Mouse (Mus musculus): ENCODE measurements around the gene Gramd2. TPM values are rescaled to one million over a fixed set of nuclear protein-coding genes. Genes with fewer than 3 reads are reported as not detected.

Gramd2 gene
- polyA plus RNA-seq, 1 experiment from 2014 or later: 3.4 TPM

- Histone ChIP-seq H3K36me3 (peaks cover 98% of the 10 kb centered on the region), H3K9me3 (no peaks in the 10 kb centered on the region), H3K4me1 (no peaks in the 10 kb centered on the region), H3K9ac (replicated peaks) (no peak overlapping the region), H3K27ac (replicated peaks) (no peak overlapping the region), H3K27me3 (no peaks in the 10 kb centered on the region), H3K4me3 (no peak overlapping the region), H3K4me2 (replicated peaks) (no peak overlapping the region)
- ATAC-seq (replicated peaks): no peak
- 78% methylated on average over 12 of the region's 12 CpGs for WGBS
Measured at GRCm38 (mm10) chr9:59672195-59672894, 7.6 kb upstream of the Gramd2 start.

GRCm38 (mm10) chr9:59673427-59673826, 6.5 kb upstream of the Gramd2 start:
- Histone ChIP-seq H3K27me3 (no peaks in the 10 kb centered on the region), H3K4me1 (no peaks in the 10 kb centered on the region), H3K36me3 (peaks cover 98% of the 10 kb centered on the region), H3K27ac (replicated peaks) (no peak overlapping the region), H3K4me3 (no peak overlapping the region), H3K4me2 (replicated peaks) (no peak overlapping the region), H3K9me3 (no peaks in the 10 kb centered on the region), H3K9ac (replicated peaks) (no peak overlapping the region)
- no peak for ATAC-seq (replicated peaks)
- WGBS: 84% methylated on average over 2 of the region's 2 CpGs

GRCm38 (mm10) chr9:59675598-59675997, 4.3 kb upstream of the Gramd2 start:
- Histone ChIP-seq H3K4me3 (no peak overlapping the region), H3K27me3 (peaks cover 1% of the 10 kb centered on the region; the same call in 1 of the 2 replicates), H3K9ac (replicated peaks) (no peak overlapping the region), H3K9me3 (no peaks in the 10 kb centered on the region), H3K4me2 (replicated peaks) (no peak overlapping the region), H3K27ac (replicated peaks) (no peak overlapping the region), H3K4me1 (peaks cover 11% of the 10 kb centered on the region), H3K36me3 (peaks cover 85% of the 10 kb centered on the region)
- WGBS: 77% methylated on average over 14 of the region's 14 CpGs
- no peak for ATAC-seq (replicated peaks)

- Histone ChIP-seq H3K9ac (replicated peaks) (no peak overlapping the region), H3K27me3 (peaks cover 10% of the 10 kb centered on the region; the same call in 1 of the 2 replicates), H3K9me3 (no peaks in the 10 kb centered on the region), H3K36me3 (peaks cover 58% of the 10 kb centered on the region), H3K27ac (replicated peaks) (no peak overlapping the region), H3K4me3 (no peak overlapping the region), H3K4me1 (peaks cover 14% of the 10 kb centered on the region), H3K4me2 (replicated peaks) (no peak overlapping the region)
- WGBS: 16% methylated on average over 1 of the region's 1 CpGs
- no peak for ATAC-seq (replicated peaks)
Measured at GRCm38 (mm10) chr9:59678313-59678712, 1.6 kb upstream of the Gramd2 start.

GRCm38 (mm10) chr9:59680534-59680875, 561 bp downstream of the Gramd2 start:
- peak overlapping the region; percentile 92 for H3K4me2 ChIP-seq (replicated peaks)
- peak overlapping the region; percentile 58 for H3K4me3 ChIP-seq
- H3K36me3 ChIP-seq: peaks cover 36% of the 10 kb centered on the region
- H3K9ac ChIP-seq (replicated peaks): peak overlapping the region; percentile 56
- 13% methylated on average over 16 of the region's 16 CpGs for WGBS
- ATAC-seq (replicated peaks): peak; percentile 15; the same call in 1 of the 2 replicates
- no peaks in the 10 kb centered on the region for H3K9me3 ChIP-seq
- H3K4me1 ChIP-seq: peaks cover 14% of the 10 kb centered on the region
- peaks cover 10% of the 10 kb centered on the region; the same call in 1 of the 2 replicates for H3K27me3 ChIP-seq
- no peak overlapping the region for H3K27ac ChIP-seq (replicated peaks)

- Histone ChIP-seq H3K27ac (replicated peaks) (no peak overlapping the region), H3K4me2 (replicated peaks) (no peak overlapping the region), H3K4me3 (no peak overlapping the region), H3K4me1 (peaks cover 14% of the 10 kb centered on the region), H3K9ac (replicated peaks) (no peak overlapping the region), H3K9me3 (no peaks in the 10 kb centered on the region), H3K27me3 (peaks cover 10% of the 10 kb centered on the region; the same call in 1 of the 2 replicates), H3K36me3 (peaks cover 6% of the 10 kb centered on the region)
- WGBS: 75% methylated on average over 2 of the region's 2 CpGs
- ATAC-seq (replicated peaks): no peak
Measured at GRCm38 (mm10) chr9:59684020-59684419, 4.1 kb downstream of the Gramd2 start.

- Histone ChIP-seq H3K36me3 (no peaks in the 10 kb centered on the region), H3K9ac (replicated peaks) (no peak overlapping the region), H3K4me2 (replicated peaks) (no peak overlapping the region), H3K9me3 (no peaks in the 10 kb centered on the region), H3K4me1 (peaks cover 14% of the 10 kb centered on the region), H3K27me3 (no peaks in the 10 kb centered on the region), H3K27ac (replicated peaks) (no peak overlapping the region), H3K4me3 (no peak overlapping the region)
- no peak for ATAC-seq (replicated peaks)
- WGBS: 46% methylated on average over 6 of the region's 6 CpGs
Measured at GRCm38 (mm10) chr9:59687416-59688046, 7.6 kb downstream of the Gramd2 start.

GRCm38 (mm10) chr9:59691635-59692094, 11.7 kb downstream of the Gramd2 start:
- WGBS: 3% methylated on average over 23 of the region's 23 CpGs
- Histone ChIP-seq H3K9me3 (no peaks in the 10 kb centered on the region), H3K9ac (replicated peaks) (peak overlapping the region; percentile 22), H3K36me3 (no peaks in the 10 kb centered on the region), H3K4me3 (peak overlapping the region; percentile 36), H3K27me3 (no peaks in the 10 kb centered on the region), H3K27ac (replicated peaks) (peak overlapping the region; percentile 70), H3K4me1 (peaks cover 21% of the 10 kb centered on the region), H3K4me2 (replicated peaks) (peak overlapping the region; percentile 54)
- ATAC-seq (replicated peaks): peak; percentile 95

- Histone ChIP-seq H3K27me3 (no peaks in the 10 kb centered on the region), H3K27ac (replicated peaks) (peak overlapping the region; percentile 70)
- WGBS: 34% methylated on average over 9 of the region's 9 CpGs
Measured at GRCm38 (mm10) chr9:59692145-59692544, 12.2 kb downstream of the Gramd2 start.

GRCm38 (mm10) chr9:59694571-59695450, 14.9 kb downstream of the Gramd2 start:
- no peaks in the 10 kb centered on the region for H3K27me3 ChIP-seq
- peaks cover 21% of the 10 kb centered on the region for H3K4me1 ChIP-seq
- no peak overlapping the region for H3K4me2 ChIP-seq (replicated peaks)
- no peaks in the 10 kb centered on the region for H3K9me3 ChIP-seq
- no peak for ATAC-seq (replicated peaks)
- WGBS: 66% methylated on average over 16 of the region's 16 CpGs
- no peaks in the 10 kb centered on the region for H3K36me3 ChIP-seq
- no peak overlapping the region for H3K27ac ChIP-seq (replicated peaks)
- no peak overlapping the region for H3K9ac ChIP-seq (replicated peaks)
- no peak overlapping the region for H3K4me3 ChIP-seq

More at GRCm38 (mm10) chr9:59692145-59692544, 12.2 kb downstream of the Gramd2 start:
- Histone ChIP-seq H3K9ac (replicated peaks) (peak overlapping the region; percentile 22), H3K36me3 (no peaks in the 10 kb centered on the region), H3K4me1 (peaks cover 21% of the 10 kb centered on the region), H3K4me2 (replicated peaks) (peak overlapping the region; percentile 54), H3K9me3 (no peaks in the 10 kb centered on the region), H3K4me3 (peak overlapping the region; percentile 36)
- ATAC-seq (replicated peaks): peak; percentile 76

GRCm38 (mm10) chr9:59695451-59695813, 15.5 kb downstream of the Gramd2 start:
- no peaks in the 10 kb centered on the region for H3K9me3 ChIP-seq
- ATAC-seq (replicated peaks): no peak
- no peak overlapping the region for H3K9ac ChIP-seq (replicated peaks)
- no peaks in the 10 kb centered on the region for H3K27me3 ChIP-seq
- H3K4me2 ChIP-seq (replicated peaks): no peak overlapping the region
- WGBS: 52% methylated on average over 3 of the region's 3 CpGs
- H3K36me3 ChIP-seq: no peaks in the 10 kb centered on the region
- H3K4me1 ChIP-seq: peaks cover 21% of the 10 kb centered on the region
- H3K4me3 ChIP-seq: no peak overlapping the region
- H3K27ac ChIP-seq (replicated peaks): no peak overlapping the region

GRCm38 (mm10) chr9:59696381-59696780, 16.4 kb downstream of the Gramd2 start:
- Histone ChIP-seq H3K27me3 (no peaks in the 10 kb centered on the region), H3K4me2 (replicated peaks) (no peak overlapping the region), H3K4me1 (peaks cover 19% of the 10 kb centered on the region), H3K9ac (replicated peaks) (no peak overlapping the region), H3K4me3 (no peak overlapping the region), H3K9me3 (no peaks in the 10 kb centered on the region), H3K27ac (replicated peaks) (no peak overlapping the region), H3K36me3 (no peaks in the 10 kb centered on the region)
- WGBS: 95% methylated on average over 3 of the region's 3 CpGs
- no peak for ATAC-seq (replicated peaks)

Data from forebrain, embryonic 15.5 days (tissue).